Mouse (Mus musculus) forebrain, embryonic 14.5 days (tissue): ENCODE data around the gene Naf1. TPM values are rescaled to one million over a fixed set of nuclear protein-coding genes. Genes with fewer than 3 reads are reported as not detected.

Experiments used
- ATAC-seq: fragments of 200-750 bp; cut with Nextera tagmentation; 2 replicates; pipeline ENCODE4 v1.8.0; 2017; ENCODE audit warnings: mild to moderate bottlenecking, moderate library complexity
- DNase-seq: peaks from one replicate; pipeline ENCODE4 v3.0.0-alpha.2; 2015; ENCODE audit warnings: low spot score
- H3K27ac ChIP-seq: fragments of 300-500 bp; sonication (generic); 2 replicates; pipeline ENCODE4 v1.5.1; 2014; ENCODE audit warnings: low read depth, mild to moderate bottlenecking, control low read depth, low read length, moderate library complexity
- H3K27me3 ChIP-seq: fragments of 300-500 bp; sonication (generic); replicated peaks from 2 replicates; pipeline ENCODE4 v1.6.1; 2014; ENCODE audit warnings: low read length, control low read depth, mixed read lengths; ENCODE audit not compliant: control insufficient read depth, insufficient read depth
- H3K36me3 ChIP-seq: fragments of 300-500 bp; sonication (generic); 2 replicates; pipeline ENCODE4 v1.6.1; 2014; ENCODE audit warnings: low read length, control low read depth; ENCODE audit not compliant: control insufficient read depth, insufficient read depth
- H3K4me1 ChIP-seq: fragments of 300-500 bp; sonication (generic); 2 replicates; pipeline ENCODE4 v1.6.1; 2014; ENCODE audit warnings: antibody characterized with exemption, low read length, control low read depth; ENCODE audit not compliant: control insufficient read depth, insufficient read depth
- H3K4me2 ChIP-seq: fragments of 300-500 bp; sonication (generic); 2 replicates; pipeline ENCODE4 v1.6.1; 2014; ENCODE audit warnings: mild to moderate bottlenecking, control low read depth, low read length
- H3K4me3 ChIP-seq: fragments of 300-500 bp; sonication (generic); 2 replicates; pipeline ENCODE4 v1.5.1; 2014; ENCODE audit warnings: low read depth, low read length, control low read depth
- H3K9ac ChIP-seq: fragments of 300-500 bp; sonication (generic); 2 replicates; pipeline ENCODE4 v1.6.1; 2014; ENCODE audit warnings: mild to moderate bottlenecking, low read length, control low read depth, moderate library complexity
- H3K9me3 ChIP-seq: fragments of 300-500 bp; sonication (generic); replicated peaks from 2 replicates; pipeline ENCODE4 v1.6.1; 2016; ENCODE audit warnings: low read length, control low read depth, mixed read lengths; ENCODE audit not compliant: control insufficient read depth
- WGBS: fragments of 180-500 bp; shearing (Covaris S2); extraction: QIAGEN DNeasy Blood & Tissue Kit; methylation state at CpG from one replicate; pipeline ENCODE4 v1.1.7; 2014; 5-methylcytosine and 5-hydroxymethylcytosine counted together
- polyA plus RNA-seq: library from polyadenylated mRNA; unstranded; fragments of >200 nt; fragmentation: Nextera tagmentation; extraction: Ambion mirVana; gene quantifications from 2 replicates; pipeline ENCODE4 v1.2.1, GENCODE M21; 2014

The Naf1 gene
- polyA plus RNA-seq, 1 experiment from 2014 or later = 3.3 TPM

GRCm38 (mm10) chr8:66891879-66892278 lies 31.9 kb downstream of the Naf1 start:
- Histone ChIP-seq H3K4me1 (no peaks in the 10 kb centered on the region), H3K27me3 (no peaks in the 10 kb centered on the region), H3K36me3 (peaks cover 3% of the 10 kb centered on the region; the same call in 1 of the 2 replicates), H3K9me3 (no peaks in the 10 kb centered on the region), H3K4me3 (no peak overlapping the region), H3K4me2 (no peak overlapping the region), H3K9ac (no peak overlapping the region), H3K27ac (no peak overlapping the region)
- ATAC-seq (no peak), DNase-seq (no peak)
- 81% methylated on average over 2 of the region's 2 CpGs for WGBS

- ATAC-seq (no peak), DNase-seq (peak; percentile 10)
- Histone ChIP-seq H3K4me2 (no peak overlapping the region), H3K4me3 (no peak overlapping the region), H3K9ac (no peak overlapping the region), H3K27me3 (no peaks in the 10 kb centered on the region), H3K27ac (no peak overlapping the region), H3K9me3 (no peaks in the 10 kb centered on the region), H3K4me1 (no peaks in the 10 kb centered on the region), H3K36me3 (no peaks in the 10 kb centered on the region)
- 74% methylated on average over 2 of the region's 2 CpGs for WGBS
Measured at GRCm38 (mm10) chr8:66905000-66905399, 45.0 kb downstream of the Naf1 start.

GRCm38 (mm10) chr8:66905557-66905956 lies 45.5 kb downstream of the Naf1 start:
- Histone ChIP-seq H3K9me3 (no peaks in the 10 kb centered on the region), H3K27ac (no peak overlapping the region), H3K4me3 (no peak overlapping the region), H3K36me3 (no peaks in the 10 kb centered on the region), H3K4me2 (no peak overlapping the region), H3K27me3 (no peaks in the 10 kb centered on the region), H3K4me1 (no peaks in the 10 kb centered on the region), H3K9ac (no peak overlapping the region)
- DNase-seq (no peak), ATAC-seq (no peak)
- 96% methylated on average over 4 of the region's 4 CpGs for WGBS

GRCm38 (mm10) chr8:66906116-66906515 lies 46.1 kb downstream of the Naf1 start:
- no peak for ATAC-seq
- H3K4me2 ChIP-seq = no peak overlapping the region
- H3K27ac ChIP-seq = no peak overlapping the region
- H3K9me3 ChIP-seq = no peaks in the 10 kb centered on the region
- no peaks in the 10 kb centered on the region for H3K36me3 ChIP-seq
- no peaks in the 10 kb centered on the region for H3K27me3 ChIP-seq
- H3K4me1 ChIP-seq = no peaks in the 10 kb centered on the region
- DNase-seq = no peak
- H3K4me3 ChIP-seq = no peak overlapping the region
- 91% methylated on average over 8 of the region's 8 CpGs for WGBS
- H3K9ac ChIP-seq = no peak overlapping the region

GRCm38 (mm10) chr8:66910684-66911083 lies 50.7 kb downstream of the Naf1 start:
- peak; percentile 55 for DNase-seq
- no peaks in the 10 kb centered on the region for H3K9me3 ChIP-seq
- no peaks in the 10 kb centered on the region for H3K27me3 ChIP-seq
- H3K27ac ChIP-seq = peak overlapping the region; percentile 44; the same call in 1 of the 2 replicates
- no peak overlapping the region for H3K4me3 ChIP-seq
- H3K36me3 ChIP-seq = no peaks in the 10 kb centered on the region
- H3K4me1 ChIP-seq = no peaks in the 10 kb centered on the region
- 5% methylated on average over 6 of the region's 6 CpGs for WGBS
- ATAC-seq = peak; percentile 72
- H3K9ac ChIP-seq = no peak overlapping the region
- peak overlapping the region; percentile 17; the same call in 1 of the 2 replicates for H3K4me2 ChIP-seq

GRCm38 (mm10) chr8:66913616-66914536 lies 53.9 kb downstream of the Naf1 start:
- H3K9ac ChIP-seq = no peak overlapping the region
- H3K36me3 ChIP-seq = no peaks in the 10 kb centered on the region
- peak; percentile 10 for DNase-seq

GRCm38 (mm10) chr8:66916056-66916455 lies 56.0 kb downstream of the Naf1 start:
- no peaks in the 10 kb centered on the region for H3K4me1 ChIP-seq
- H3K4me2 ChIP-seq = no peak overlapping the region
- ATAC-seq (no peak), DNase-seq (peak; percentile 13)
- H3K36me3 ChIP-seq = no peaks in the 10 kb centered on the region
- no peak overlapping the region for H3K9ac ChIP-seq
- H3K27me3 ChIP-seq = no peaks in the 10 kb centered on the region
- H3K9me3 ChIP-seq = no peaks in the 10 kb centered on the region
- 59% methylated on average over 7 of the region's 7 CpGs for WGBS
- no peak overlapping the region for H3K27ac ChIP-seq
- H3K4me3 ChIP-seq = no peak overlapping the region

More at GRCm38 (mm10) chr8:66913616-66914536, 53.9 kb downstream of the Naf1 start:
- no peak for ATAC-seq
- Histone ChIP-seq H3K4me1 (no peaks in the 10 kb centered on the region), H3K27ac (no peak overlapping the region), H3K4me2 (no peak overlapping the region), H3K9me3 (no peaks in the 10 kb centered on the region), H3K4me3 (no peak overlapping the region), H3K27me3 (no peaks in the 10 kb centered on the region)
- WGBS = 76% methylated on average over 14 of the region's 14 CpGs

GRCm38 (mm10) chr8:66917695-66918467 lies 57.9 kb downstream of the Naf1 start:
- H3K27me3 ChIP-seq = no peaks in the 10 kb centered on the region
- H3K9me3 ChIP-seq = no peaks in the 10 kb centered on the region
- ATAC-seq (no peak), DNase-seq (no peak)
- no peak overlapping the region for H3K9ac ChIP-seq
- H3K36me3 ChIP-seq = no peaks in the 10 kb centered on the region
- no peak overlapping the region for H3K27ac ChIP-seq
- 82% methylated on average over 6 of the region's 6 CpGs for whole genome bisulfite sequencing
- H3K4me2 ChIP-seq = no peak overlapping the region
- no peak overlapping the region for H3K4me3 ChIP-seq
- no peaks in the 10 kb centered on the region for H3K4me1 ChIP-seq
